Mouse (Mus musculus): ENCODE results near the gene Ammecr1. TPM values are rescaled to one million over a fixed set of nuclear protein-coding genes. Genes with fewer than 3 reads are reported as not detected.
A peak's percentile ranks its signal among the peaks of the same experiment; 100 is the strongest.

Gene Ammecr1
- total RNA-seq, 2 experiments from 2014 or later = 7.4 to 14.2 TPM

- ATAC-seq (ENCODE audit: poor library complexity, severe bottlenecking) = no peak
Observed at GRCm38 (mm10) chrX:142832221-142832620, 134.3 kb downstream of the Ammecr1 start.

- no peak for ATAC-seq (ENCODE audit: poor library complexity, severe bottlenecking)
Observed at GRCm38 (mm10) chrX:142830572-142830971, 136.0 kb downstream of the Ammecr1 start.

- no peak for ATAC-seq (ENCODE audit: poor library complexity, severe bottlenecking)
Observed at GRCm38 (mm10) chrX:142829866-142830470, 136.6 kb downstream of the Ammecr1 start.

- no peak for ATAC-seq (ENCODE audit: poor library complexity, severe bottlenecking)
Observed at GRCm38 (mm10) chrX:142829267-142829666, 137.3 kb downstream of the Ammecr1 start.

GRCm38 (mm10) chrX:142828184-142828908 lies 138.2 kb downstream of the Ammecr1 start:
- ATAC-seq (ENCODE audit: poor library complexity, severe bottlenecking) = no peak

- no peak for ATAC-seq (ENCODE audit: poor library complexity, severe bottlenecking)
Observed at GRCm38 (mm10) chrX:142827644-142828043, 138.9 kb downstream of the Ammecr1 start.

GRCm38 (mm10) chrX:142825309-142825708 lies 141.2 kb downstream of the Ammecr1 start:
- ATAC-seq (ENCODE audit: poor library complexity, severe bottlenecking) = no peak

GRCm38 (mm10) chrX:142821846-142822245 lies 144.7 kb downstream of the Ammecr1 start:
- 0 out of 2 replicates have a peak, but pooled peaks have one; percentile 30 for ATAC-seq (ENCODE audit: poor library complexity, severe bottlenecking)

DNA sequence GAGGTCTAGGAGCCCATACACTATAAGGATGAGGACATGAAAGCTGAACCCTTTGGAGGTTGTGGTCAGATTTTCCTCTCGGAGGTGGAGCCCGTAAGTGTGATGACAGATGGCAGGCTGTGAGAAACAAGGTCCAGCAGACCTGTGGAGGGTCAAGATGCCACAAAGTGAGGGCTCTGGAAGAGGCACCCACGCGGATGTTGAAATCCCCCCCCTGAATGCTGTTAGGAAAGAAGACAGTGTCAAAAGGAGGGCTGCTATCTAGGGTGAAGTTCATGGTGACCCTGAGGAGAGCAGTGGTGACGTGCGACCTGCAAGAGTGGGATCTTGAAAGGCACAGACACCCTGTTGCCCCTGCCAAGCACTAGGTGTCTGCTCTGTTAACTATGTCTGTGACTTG lies 145.3 kb downstream of the Ammecr1 start:
- ATAC-seq (ENCODE audit: poor library complexity, severe bottlenecking) = no peak

GRCm38 (mm10) chrX:142818057-142818682 lies 148.4 kb downstream of the Ammecr1 start:
- ATAC-seq (ENCODE audit: poor library complexity, severe bottlenecking) = no peak

- ATAC-seq (ENCODE audit: poor library complexity, severe bottlenecking) = no peak
Observed at GRCm38 (mm10) chrX:142813146-142813545, 153.4 kb downstream of the Ammecr1 start.

- ATAC-seq (ENCODE audit: poor library complexity, severe bottlenecking) = peak; percentile 59
Observed at GRCm38 (mm10) chrX:142808411-142808810, 158.1 kb downstream of the Ammecr1 start.

- ATAC-seq (ENCODE audit: poor library complexity, severe bottlenecking) = no peak
Observed at GRCm38 (mm10) chrX:142806620-142807061, 159.9 kb downstream of the Ammecr1 start.

DNA sequence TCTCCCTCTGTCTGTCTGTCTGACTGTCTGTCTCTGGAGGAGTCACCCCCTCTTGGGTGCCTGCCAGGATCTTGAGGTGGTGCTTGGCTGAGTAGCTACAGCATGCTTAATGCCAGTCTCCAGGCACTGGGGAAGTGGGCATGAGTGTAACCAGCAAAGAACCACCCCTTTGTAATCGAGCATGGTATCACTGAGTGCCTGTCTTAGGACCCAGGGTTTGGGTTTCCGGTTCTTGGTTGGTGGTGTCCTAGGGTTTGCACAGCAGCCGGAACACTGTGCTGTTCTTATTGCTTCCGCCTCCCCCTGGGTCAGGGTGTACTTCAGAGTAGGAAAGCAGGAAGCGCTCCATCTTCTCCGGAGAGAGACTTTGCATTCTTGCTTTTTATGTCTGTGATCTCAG lies 160.4 kb downstream of the Ammecr1 start:
- 0 out of 2 replicates have a peak, but pooled peaks have one; percentile 27 for ATAC-seq (ENCODE audit: poor library complexity, severe bottlenecking)

GRCm38 (mm10) chrX:142804596-142804995 lies 161.9 kb downstream of the Ammecr1 start:
- ATAC-seq (ENCODE audit: poor library complexity, severe bottlenecking) = no peak

Other genes starting within 250 kb of the Ammecr1 start
- gene Rtl9, start 132.9 kb upstream of the Ammecr1 start, total RNA-seq (2015) = not detected in 2 replicates
- not detected in 2 replicates for gene Rtl9, start 132.9 kb upstream of the Ammecr1 start, total RNA-seq (2017)

All from megakaryocyte, adult 5-6 weeks (primary cell).